Mouse (Mus musculus) brown adipose tissue, adult 24 weeks (tissue): ENCODE results near the gene Bcam. TPM values are rescaled to one million over a fixed set of nuclear protein-coding genes. Genes with fewer than 3 reads are reported as not detected.
A peak's percentile ranks its signal among the peaks of the same experiment; 100 is the strongest.
"Not testable (repeated sequence)": the region's sequence is repeated elsewhere in the genome, so short reads cannot be mapped to it uniquely, and the experiment has no call there.

Experiments used
- H3K27ac ChIP-seq: fragments of 200-500 bp; replicated peaks from 2 replicates; pipeline ENCODE4 v1.5.1; 2012; ENCODE audit warnings: low read depth, mild to moderate bottlenecking, low read length
- H3K4me1 ChIP-seq: fragments of 200-500 bp; 2 replicates; pipeline ENCODE4 v1.6.1; 2012; ENCODE audit warnings: low read length, mixed read lengths; ENCODE audit not compliant: control insufficient read depth, insufficient read depth, insufficient read length
- H3K4me3 ChIP-seq: fragments of 200-500 bp; 2 replicates; pipeline ENCODE4 v1.5.1; 2012; ENCODE audit warnings: low read depth, mild to moderate bottlenecking, low read length, moderate library complexity; ENCODE audit not compliant: insufficient read depth
- polyA plus RNA-seq: library from polyadenylated mRNA; stranded (reverse); fragments of >200 nt; gene quantifications from 2 replicates; pipeline ENCODE4 v1.2.4, GENCODE M21; 2012; ENCODE audit not compliant: missing spikeins, insufficient read depth, insufficient read length

The Bcam gene
- polyA plus RNA-seq, 1 experiment, result 7.6 TPM

- H3K27ac ChIP-seq, result no peak overlapping the region
- no peaks in the 10 kb centered on the region for H3K4me1 ChIP-seq
- H3K4me3 ChIP-seq, result no peak overlapping the region
Measured at GRCm38 (mm10) chr7:19796254-19796653, 25.4 kb upstream of the Bcam start.

DNA sequence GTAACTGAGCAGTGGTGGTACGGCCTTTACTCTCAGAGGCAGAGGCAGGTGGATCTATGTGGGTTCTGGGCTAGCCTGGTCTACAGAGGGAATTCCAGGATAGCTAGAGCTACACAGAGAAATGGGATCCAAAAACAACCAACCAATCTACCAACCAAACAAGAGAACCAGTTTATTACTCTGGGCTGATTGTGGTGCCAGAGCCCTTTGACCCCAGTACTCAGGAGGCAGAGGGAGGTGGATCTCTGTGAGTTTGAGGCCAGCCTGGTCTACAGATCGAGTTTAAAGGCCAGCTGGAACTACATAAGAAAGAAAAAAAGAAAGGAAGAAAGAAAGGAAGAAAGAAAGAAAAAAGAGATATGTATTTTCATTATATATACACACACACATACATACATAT is 24.4 kb upstream of the Bcam start:
- Histone ChIP-seq H3K27ac (no peak overlapping the region), H3K4me3 (no peak overlapping the region), H3K4me1 (no peaks in the 10 kb centered on the region)

- H3K4me3 ChIP-seq, result no peak overlapping the region
- H3K4me1 ChIP-seq, result no peaks in the 10 kb centered on the region
- no peak overlapping the region for H3K27ac ChIP-seq
Measured at GRCm38 (mm10) chr7:19792701-19793630, 22.1 kb upstream of the Bcam start.

GRCm38 (mm10) chr7:19791504-19791903 is 20.7 kb upstream of the Bcam start:
- not testable (repeated sequence) for H3K4me3 ChIP-seq, H3K4me1 ChIP-seq, H3K27ac ChIP-seq

DNA sequence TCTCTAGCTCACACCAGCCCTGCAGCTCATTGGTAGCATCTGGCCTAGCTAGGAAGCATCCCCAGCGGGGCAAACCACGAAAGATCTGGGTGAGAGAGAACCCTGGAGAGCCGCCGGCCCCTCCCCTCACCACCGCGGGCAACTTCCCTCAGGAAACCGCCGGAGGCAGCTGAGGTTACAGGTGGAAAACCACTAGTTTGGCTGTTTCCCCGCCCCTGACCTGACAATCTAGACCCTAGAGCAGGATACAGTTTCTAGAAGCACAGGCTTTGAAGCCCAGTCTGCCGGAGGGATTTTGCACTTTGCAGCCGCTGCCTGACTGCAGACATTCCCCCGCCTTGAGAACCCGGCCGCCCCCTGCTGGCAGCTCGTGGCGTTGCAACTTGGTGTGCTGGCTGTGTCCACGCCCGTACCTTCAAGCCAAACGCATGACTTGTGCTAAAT is 19.1 kb upstream of the Bcam start:
- Histone ChIP-seq H3K4me3 (peak overlapping the region; percentile 53), H3K27ac (no peak overlapping the region), H3K4me1 (no peaks in the 10 kb centered on the region)

- no peak overlapping the region for H3K27ac ChIP-seq
- H3K4me1 ChIP-seq, result peaks cover 5% of the 10 kb centered on the region; the same call in 1 of the 2 replicates
- no peak overlapping the region for H3K4me3 ChIP-seq
Measured at GRCm38 (mm10) chr7:19785874-19786458, 15.2 kb upstream of the Bcam start.

- Histone ChIP-seq H3K27ac (no peak overlapping the region), H3K4me3 (no peak overlapping the region), H3K4me1 (peaks cover 5% of the 10 kb centered on the region; the same call in 1 of the 2 replicates)
Measured at GRCm38 (mm10) chr7:19784764-19785535, 14.1 kb upstream of the Bcam start.

- Histone ChIP-seq H3K4me1 (peaks cover 5% of the 10 kb centered on the region; the same call in 1 of the 2 replicates), H3K27ac (peak overlapping the region; percentile 81), H3K4me3 (no peak overlapping the region)
Measured at GRCm38 (mm10) chr7:19783630-19784029, 12.8 kb upstream of the Bcam start.

- no peak overlapping the region for H3K4me3 ChIP-seq
- peaks cover 5% of the 10 kb centered on the region; the same call in 1 of the 2 replicates for H3K4me1 ChIP-seq
- H3K27ac ChIP-seq, result no peak overlapping the region
Measured at GRCm38 (mm10) chr7:19782645-19783044, 11.8 kb upstream of the Bcam start.

DNA sequence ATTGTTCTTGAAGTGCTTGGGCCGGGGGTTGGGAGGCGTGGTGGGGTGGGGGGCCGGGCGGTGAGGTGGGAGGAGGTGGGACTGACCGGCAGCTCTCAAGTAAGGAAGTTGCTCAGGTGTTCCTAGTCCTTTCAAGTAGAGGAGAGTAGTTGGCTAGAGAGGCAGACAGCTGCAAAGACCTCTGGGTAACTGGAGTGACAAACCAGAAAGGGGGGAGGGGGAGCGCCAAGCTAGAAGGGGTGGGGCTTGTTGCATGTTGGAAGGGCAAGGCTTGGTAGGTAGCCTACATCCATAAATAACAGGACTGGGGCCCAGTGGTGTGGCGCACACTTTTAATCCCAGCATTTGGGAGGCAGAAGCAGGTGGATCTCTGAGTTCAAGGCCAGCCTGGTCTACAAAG is 10.9 kb upstream of the Bcam start:
- Histone ChIP-seq H3K4me1 (peaks cover 5% of the 10 kb centered on the region; the same call in 1 of the 2 replicates), H3K4me3 (no peak overlapping the region), H3K27ac (no peak overlapping the region)

DNA sequence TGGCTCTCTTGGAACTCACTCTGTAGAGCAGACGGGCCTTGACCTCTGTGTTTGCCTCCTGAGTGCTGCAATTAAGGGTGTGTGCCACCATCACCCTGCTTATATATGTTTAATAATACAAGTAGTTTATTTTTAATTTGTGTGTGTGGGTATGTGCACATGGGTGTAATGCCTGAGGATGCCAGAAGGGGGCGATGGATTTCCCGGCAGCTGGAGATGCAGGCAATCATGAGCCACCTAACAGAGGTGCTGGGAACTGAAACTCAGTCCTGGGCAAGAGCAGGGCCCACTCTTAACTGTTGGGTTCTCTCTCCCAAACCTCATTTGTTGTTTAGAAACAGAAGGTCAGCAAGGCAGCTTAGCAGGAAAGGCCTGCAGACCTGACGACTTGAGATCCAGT is 9.1 kb upstream of the Bcam start:
- Histone ChIP-seq H3K27ac (no peak overlapping the region), H3K4me1 (peaks cover 5% of the 10 kb centered on the region; the same call in 1 of the 2 replicates), H3K4me3 (no peak overlapping the region)

DNA sequence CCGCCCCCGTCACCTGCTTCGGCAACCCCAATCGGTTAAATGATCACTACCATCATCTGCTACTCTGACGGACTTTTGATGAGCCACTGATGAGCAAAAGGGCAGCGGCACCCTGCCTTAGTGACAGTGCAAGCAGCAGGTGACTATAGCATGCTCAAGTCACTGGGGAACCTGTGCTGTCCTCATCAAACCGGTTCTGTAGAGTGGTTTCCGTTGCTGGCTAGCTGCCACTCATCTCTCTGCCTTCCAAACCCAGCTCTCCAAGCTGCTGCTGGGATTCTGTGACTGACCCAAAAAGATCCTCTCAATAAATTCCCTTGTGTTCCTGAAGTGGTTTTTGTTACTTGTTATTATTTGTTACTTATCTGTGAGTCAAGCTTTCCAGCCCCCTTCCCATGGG is 7.8 kb upstream of the Bcam start:
- Histone ChIP-seq H3K27ac (no peak overlapping the region), H3K4me1 (peaks cover 5% of the 10 kb centered on the region; the same call in 1 of the 2 replicates), H3K4me3 (no peak overlapping the region)

DNA sequence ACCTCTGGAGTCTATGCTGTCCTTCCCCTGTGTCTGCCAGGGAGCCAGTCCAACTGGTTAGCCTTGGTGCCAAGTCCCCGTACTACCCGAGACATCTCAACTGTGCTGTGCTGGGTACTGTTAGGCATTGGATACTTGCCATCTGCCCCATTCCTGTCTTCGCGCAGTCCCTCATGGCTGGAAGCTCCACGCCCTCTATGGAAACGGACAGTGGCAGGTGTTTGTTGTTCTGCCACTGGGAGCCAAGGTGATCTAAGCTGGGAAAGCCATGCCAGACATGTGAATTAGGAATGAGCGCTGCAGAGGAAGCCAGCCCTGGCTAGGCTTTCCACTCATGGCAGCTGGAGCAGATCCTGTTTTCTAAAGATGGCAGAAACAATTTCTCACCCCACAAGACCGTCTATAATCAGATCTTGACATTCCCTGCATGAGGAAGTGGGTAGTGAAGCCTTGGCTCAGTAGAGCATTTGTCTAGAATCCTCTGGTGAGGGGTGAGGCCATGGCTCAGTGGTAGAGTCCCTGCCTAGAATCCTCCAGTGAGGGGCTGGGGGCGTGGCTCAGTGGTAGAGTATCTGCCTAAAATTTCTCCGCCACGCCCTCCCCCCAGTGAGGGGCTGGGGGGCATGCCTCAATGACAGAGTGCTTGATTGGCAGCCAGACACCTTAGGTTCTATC is 6.4 kb upstream of the Bcam start:
- Histone ChIP-seq H3K4me3 (no peak overlapping the region), H3K27ac (no peak overlapping the region), H3K4me1 (no peaks in the 10 kb centered on the region)

DNA sequence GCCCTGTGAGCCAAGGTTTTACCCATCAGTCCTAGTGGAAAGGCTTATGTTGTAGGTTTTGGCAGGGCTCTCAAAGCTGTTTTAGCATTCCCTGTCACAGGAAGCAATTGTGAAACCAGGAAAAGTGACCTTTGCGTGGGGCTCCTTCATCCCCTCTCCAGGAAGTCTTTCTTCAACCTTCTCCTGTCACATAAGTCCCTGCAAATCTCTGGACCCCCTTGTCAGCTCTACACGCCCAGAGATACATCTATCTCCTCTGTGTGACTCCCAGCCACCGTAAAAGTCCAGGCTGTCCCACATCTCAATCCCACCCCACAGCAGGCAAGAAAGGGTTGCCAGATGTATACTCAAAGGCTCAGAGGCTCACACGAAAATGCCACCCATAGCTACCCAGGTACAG is 866 bp upstream of the Bcam start:
- Histone ChIP-seq H3K27ac (no peak overlapping the region), H3K4me1 (peaks cover 16% of the 10 kb centered on the region), H3K4me3 (no peak overlapping the region)

- Histone ChIP-seq H3K4me3 (peak overlapping the region; percentile 65), H3K4me1 (peaks cover 17% of the 10 kb centered on the region), H3K27ac (peak overlapping the region; percentile 56)
Measured at GRCm38 (mm10) chr7:19770375-19770754, 451 bp downstream of the Bcam start.
